In the genomic region with DNA sequence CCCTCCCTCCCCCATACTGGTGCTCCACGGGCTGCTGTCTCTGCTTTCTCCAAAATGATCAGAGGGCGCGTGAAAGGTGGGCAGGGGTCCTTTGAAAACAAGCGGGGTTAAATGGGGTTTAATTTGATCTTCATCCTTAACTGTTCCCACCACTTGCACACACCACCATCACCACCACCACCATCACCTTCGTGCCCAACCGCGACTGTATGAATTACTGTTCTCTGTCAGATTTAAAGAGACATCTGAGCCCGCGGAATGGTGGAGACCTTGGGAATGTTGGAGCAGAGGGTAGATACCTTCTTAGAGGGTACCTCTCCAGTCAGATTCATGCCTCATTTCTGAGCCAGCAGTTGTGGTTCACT, we compare ENCODE assay signal across 9 mouse cellular contexts. TPM values are rescaled to one million over a fixed set of nuclear protein-coding genes. Genes with fewer than 3 reads are reported as not detected.
DNase-seq lines count a peak whose midpoint lies in the region; ATAC-seq and TF ChIP-seq lines count a peak whose summit lies in the region.
"Had no signal": no experiment of that assay in that cellular context is flagged by ENCODE, and none has a peak within 500 bp of the region (broad histone marks: within the 10 kb centered on the region; RNA-seq: fewer than 3 reads in every experiment).

No protein-coding gene starts in this region.

- TF ChIP-seq POLR2A in small intestine, adult 2 months (IDR thresholded peaks at IDR 0.05; ENCODE audit: low read depth, low read length): no peak

- peaks cover 51% of the 10 kb centered on the region for H3K27me3 ChIP-seq in megakaryocyte, embryonic 14.5 days (replicated peaks)
- no peaks in the 10 kb centered on the region for H3K27me3 ChIP-seq in small intestine, adult 2 months (ENCODE audit: control insufficient read depth, insufficient read depth, low read length)

- H3K27ac ChIP-seq in small intestine, adult 2 months (ENCODE audit: insufficient read depth, low read depth, low read length): no peak overlapping the region

- ATAC-seq in megakaryocyte, adult 5-6 weeks (ENCODE audit: poor library complexity, severe bottlenecking): no peak

- no peak for TF ChIP-seq CTCF in small intestine, adult 2 months (IDR thresholded peaks at IDR 0.05; ENCODE audit: extremely low read depth, insufficient read length, insufficient replicate concordance, low read depth, low read length)

- no peaks in the 10 kb centered on the region for H3K36me3 ChIP-seq in megakaryocyte, embryonic 14.5 days (replicated peaks; ENCODE audit: low read length)
- no peaks in the 10 kb centered on the region for H3K36me3 ChIP-seq in small intestine, adult 2 months (ENCODE audit: control insufficient read depth, insufficient read depth, low read length)

- DNase-seq in frontal cortex, postnatal 36 days (ENCODE audit: low spot score in 2 of 2): peak; percentile 19 to 27
- no peak for DNase-seq in frontal cortex, postnatal 25 days (ENCODE audit: low spot score in 2 of 2)
- DNase-seq in kidney, postnatal 10 days: peak; percentile 9
- no peak for DNase-seq in ovary, postnatal 36 days (ENCODE audit: low spot score)
- no peak for DNase-seq in urinary bladder, postnatal 25 days (ENCODE audit: low spot score)

- peaks cover 34% of the 10 kb centered on the region for H3K4me1 ChIP-seq in megakaryocyte, embryonic 14.5 days
- peaks cover 11% of the 10 kb centered on the region; the same call in 1 of the 2 replicates for H3K4me1 ChIP-seq in small intestine, adult 2 months (ENCODE audit: control insufficient read depth, insufficient read depth, insufficient read length, low read length)

- H3K9me3 ChIP-seq in megakaryocyte, embryonic 14.5 days: peaks cover 13% of the 10 kb centered on the region; the same call in 1 of the 2 replicates

- peak overlapping the region; percentile 92 for H3K4me3 ChIP-seq in megakaryocyte, embryonic 14.5 days (replicated peaks)
- peak overlapping the region; percentile 86 for H3K4me3 ChIP-seq in small intestine, adult 2 months (ENCODE audit: low read depth, low read length)

- WGBS in small intestine, adult 2 months: 3% methylated on average over 9 of the region's 9 CpGs

RNA-seq across cellular contexts. Expression of a gene that starts 0.6 kb away (rescaled TPM):
- 0.23 TPM in 1 of 2 replicates, not detected in the other for polyA plus RNA-seq in megakaryocyte, embryonic 14.5 days (2012; ENCODE audit: insufficient read depth, low replicate concordance)
- total RNA-seq in megakaryocyte, adult 5-6 weeks (2015): not detected in 2 replicates
- total RNA-seq in megakaryocyte, adult 5-6 weeks (2017): not detected in 2 replicates
- 4.4 and 23.4 TPM in 2 replicates for polyA plus RNA-seq in small intestine, adult 2 months (2012; rRNA removed)
- polyA plus RNA-seq: erythroblast, embryonic 14.5 days had no signal

Comparison
In these comparisons a context has a peak if more than half of its experiments do, and no peak if none do; other contexts are left out.
1. DNase-seq: peak in frontal cortex, postnatal 36 days (2 of 2) and kidney, postnatal 10 days (single experiment); none in frontal cortex, postnatal 25 days (0 of 2), ovary, postnatal 36 days (single experiment) and urinary bladder, postnatal 25 days (single experiment).